Mouse (Mus musculus) Muller cell, postnatal 12 days (primary cell): ENCODE data around the gene Sirt7.
A peak's percentile ranks its signal among the peaks of the same experiment; 100 is the strongest.

Experiments
- DNase-seq: peaks from one replicate; pipeline ENCODE4 v3.0.0-alpha.2; 2015; ENCODE audit errors: inconsistent ontology term

Gene Sirt7

DNA sequence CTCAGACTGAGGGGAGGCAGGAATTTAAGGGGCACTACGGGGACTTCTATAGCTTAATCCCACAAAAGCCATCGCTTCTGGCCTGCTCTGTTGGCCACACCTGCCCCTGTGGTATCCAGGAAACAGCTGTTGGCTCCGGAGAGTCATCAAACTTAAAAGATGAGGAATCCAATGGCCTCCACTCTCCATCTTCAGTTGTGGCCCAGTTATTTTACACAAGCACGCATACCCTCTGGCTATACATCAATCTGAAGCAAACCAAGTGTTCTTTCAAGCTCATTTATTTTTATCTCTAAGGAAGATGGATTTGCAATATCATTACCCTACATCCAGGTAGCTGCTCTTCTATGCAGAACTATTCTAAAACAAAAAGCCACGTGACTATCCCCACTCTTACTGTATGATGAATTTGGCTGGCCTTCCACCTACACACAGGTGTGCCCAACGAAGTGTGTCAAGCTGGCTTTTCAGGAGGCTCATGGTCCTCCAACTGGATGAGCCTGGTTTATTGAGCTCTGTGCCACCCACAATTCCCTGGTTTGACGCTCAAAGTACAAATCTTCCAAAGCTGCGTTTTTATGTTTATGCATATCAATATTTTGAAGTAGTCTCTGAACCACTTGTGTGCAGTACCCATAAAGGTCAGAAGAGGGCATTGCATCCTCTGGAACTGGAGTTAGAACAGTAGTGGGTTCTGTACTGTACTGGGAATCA lies 42.6 kb downstream of the Sirt7 start:
- no peak for DNase-seq

GRCm38 (mm10) chr11:120581490-120582267 lies 43.4 kb downstream of the Sirt7 start, which contains the start of gene Arhgdia:
Gene Arhgdia, minus strand, starts transcription at chr11:120581624.
- DNase-seq = peak; percentile 88

- DNase-seq = peak; percentile 40
Measured at GRCm38 (mm10) chr11:120580871-120581331, 44.1 kb downstream of the Sirt7 start.

GRCm38 (mm10) chr11:120580190-120580589 lies 44.9 kb downstream of the Sirt7 start:
- peak; percentile 12 for DNase-seq

- DNase-seq = peak; percentile 41
Measured at GRCm38 (mm10) chr11:120579316-120580107, 45.5 kb downstream of the Sirt7 start.

DNA sequence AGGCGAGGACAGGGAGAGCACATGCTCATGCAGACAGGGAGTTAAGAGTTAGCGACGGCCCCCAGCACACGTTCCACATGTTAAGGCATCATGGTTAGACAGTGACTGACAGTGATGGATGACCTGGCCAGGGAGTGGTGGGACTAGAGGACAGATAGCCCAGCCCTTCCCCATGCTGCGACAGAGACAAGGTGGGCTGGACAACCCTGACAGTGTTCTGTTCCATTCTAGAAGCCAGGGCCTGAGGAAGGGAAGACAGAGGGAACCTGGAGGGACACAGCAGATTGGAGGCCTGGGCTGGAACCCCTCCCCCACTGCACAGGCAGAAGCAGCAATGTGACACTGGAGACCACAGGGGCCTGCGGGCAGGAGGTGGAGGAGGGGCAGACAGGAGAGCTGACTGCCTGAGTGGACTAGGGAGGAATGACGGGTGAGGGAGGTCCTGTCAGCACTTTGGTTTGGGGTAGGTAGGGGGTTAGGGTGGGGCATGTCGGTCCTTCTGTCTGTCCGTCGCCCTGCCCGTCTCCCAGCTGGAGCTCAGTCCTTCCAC lies 46.3 kb downstream of the Sirt7 start:
- no peak for DNase-seq

DNA sequence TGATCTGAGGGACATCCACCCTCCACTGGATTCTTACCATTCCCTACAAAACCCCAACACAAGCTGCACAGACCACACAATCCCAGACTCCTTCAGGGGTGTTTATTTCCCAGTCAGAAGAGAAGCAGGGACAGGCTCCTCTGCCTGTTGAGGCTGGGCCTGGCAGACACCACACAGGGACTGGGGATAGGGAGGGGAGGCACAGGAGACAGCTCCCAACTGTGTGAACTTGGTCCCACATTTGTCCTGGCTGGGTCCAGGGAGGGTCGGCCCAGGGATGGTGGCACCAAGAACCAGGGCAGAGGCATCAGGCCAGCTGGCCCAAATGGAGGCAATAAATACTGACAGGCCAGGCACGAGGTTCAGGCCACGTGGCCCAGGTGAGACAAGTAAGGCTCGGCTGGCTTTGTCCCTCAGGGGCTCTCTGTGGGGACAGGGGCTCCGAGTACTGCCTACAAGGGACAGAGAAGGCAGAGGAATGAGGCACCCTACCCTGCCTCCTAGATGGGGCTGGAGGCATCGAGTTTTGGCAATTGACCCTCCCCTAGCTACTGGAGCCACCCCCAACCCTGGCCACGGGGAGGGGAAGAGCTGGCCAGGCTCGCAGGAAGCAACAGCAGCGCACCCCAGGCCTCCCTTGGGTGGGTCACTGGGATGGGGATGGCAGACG lies 46.9 kb downstream of the Sirt7 start:
- DNase-seq = no peak

DNA sequence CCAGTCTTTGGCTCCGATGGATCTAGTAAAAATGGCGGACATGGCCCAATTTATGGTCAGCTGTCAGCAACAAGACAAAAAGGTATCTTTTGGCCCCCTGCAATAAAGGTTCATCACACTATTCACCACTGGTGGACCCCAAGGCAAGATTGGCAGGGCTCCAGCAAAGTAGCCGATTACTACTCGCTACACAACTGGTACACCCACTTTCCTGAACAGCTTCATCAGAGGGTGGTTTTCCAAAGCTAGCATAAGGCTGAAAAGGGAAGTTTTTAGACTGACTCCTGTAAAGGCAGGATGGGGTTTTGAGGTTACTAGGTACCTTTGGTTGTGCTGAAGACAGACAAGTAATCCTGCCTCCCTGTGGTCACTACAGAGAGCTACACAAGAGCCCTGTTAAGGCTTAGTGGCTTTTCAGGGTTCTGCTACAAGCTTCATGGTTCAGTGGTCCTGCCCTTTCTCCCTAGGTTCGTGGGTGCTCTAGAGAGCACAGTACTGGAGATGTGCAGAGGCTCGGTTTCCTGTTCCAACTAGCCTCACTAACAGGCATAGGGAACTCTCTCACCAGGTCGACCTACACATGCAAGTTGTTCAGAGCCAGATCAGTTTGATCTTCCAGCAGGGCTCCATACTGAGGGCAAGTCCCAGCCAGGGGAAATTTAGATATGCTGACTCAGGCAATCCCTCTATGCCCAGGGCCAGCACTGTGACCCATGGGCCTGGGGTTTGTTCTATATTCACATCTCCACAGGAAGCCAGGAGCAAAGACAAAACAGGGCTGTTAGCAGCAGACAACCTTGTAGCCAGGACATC lies 47.6 kb downstream of the Sirt7 start:
- DNase-seq = no peak

DNA sequence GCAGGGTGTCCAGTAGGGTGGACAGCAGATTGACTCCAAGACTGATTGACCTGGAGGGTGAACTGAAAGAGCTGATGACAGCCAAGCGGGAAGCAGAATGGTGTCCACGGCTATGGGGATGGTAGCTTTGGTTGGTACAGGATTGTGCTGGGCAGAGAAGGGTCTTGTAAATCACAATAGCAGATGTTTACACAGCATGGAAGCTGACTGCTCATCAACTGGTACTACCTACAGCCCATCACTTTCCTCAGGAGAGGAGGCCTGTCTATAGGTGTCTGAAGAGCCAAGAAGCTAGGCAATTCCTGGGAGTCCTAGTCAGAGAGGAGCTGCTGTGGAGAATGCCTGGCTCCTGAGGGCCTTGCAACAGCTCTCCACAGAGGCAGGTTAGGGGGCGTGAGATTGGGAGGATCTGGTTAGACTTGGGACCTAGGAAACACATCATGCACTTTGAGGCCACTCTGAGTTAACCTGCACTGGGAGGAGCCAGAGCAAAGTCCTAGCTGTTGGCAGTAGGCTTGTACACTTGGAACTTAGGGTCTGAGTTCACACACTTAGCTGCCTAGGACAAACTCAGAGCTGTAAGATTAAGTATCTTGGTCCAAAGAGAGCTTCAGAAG lies 48.6 kb downstream of the Sirt7 start:
- no peak for DNase-seq

DNA sequence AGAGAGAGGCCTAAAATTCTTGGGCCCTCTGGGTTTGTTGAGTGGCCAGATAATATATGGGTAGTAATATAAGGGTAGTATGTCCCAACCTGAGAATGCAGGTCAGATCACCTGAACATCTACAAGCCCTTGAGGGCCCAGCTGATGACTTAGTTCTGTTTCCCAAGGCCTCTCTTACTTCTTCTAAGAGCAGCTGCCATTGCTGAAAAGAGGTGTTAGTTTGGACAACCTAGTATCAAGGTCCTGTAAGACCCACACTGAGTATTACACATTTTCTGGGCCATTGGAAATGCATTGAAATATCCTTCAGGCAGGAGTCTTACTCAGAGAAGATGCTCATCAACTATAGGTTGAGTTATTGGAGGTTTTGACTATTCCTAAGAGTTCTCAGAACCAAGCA lies 49.1 kb downstream of the Sirt7 start:
- DNase-seq = no peak

DNA sequence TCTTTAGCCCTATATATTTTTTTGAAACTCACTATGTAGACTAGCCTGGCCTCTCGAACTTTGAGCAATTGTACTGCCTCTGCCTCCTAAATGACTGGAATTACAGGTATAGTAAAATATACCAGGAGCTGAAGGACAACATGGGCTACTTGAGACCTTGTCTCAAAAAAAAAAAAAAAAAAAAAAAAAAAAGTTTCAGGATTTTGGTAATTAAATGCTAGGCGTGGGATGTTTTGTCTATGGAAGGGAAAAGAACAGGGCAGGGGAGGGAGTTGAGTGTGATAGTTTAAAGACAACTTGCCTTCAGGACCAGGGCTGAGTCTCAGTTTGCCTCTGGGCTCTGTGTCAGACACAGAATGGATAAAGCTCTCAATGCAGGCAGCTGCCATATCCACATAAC lies 50.0 kb downstream of the Sirt7 start:
- no peak for DNase-seq

GRCm38 (mm10) chr11:120574278-120574600 lies 50.8 kb downstream of the Sirt7 start:
- peak; percentile 9 for DNase-seq

GRCm38 (mm10) chr11:120573585-120574277 lies 51.3 kb downstream of the Sirt7 start:
- DNase-seq = no peak

- peak; percentile 100 for DNase-seq
Measured at GRCm38 (mm10) chr11:120572752-120573584, 52.1 kb downstream of the Sirt7 start, which contains the start of gene P4hb. Gene P4hb, minus strand, starts transcription at chr11:120573253.

GRCm38 (mm10) chr11:120572417-120572751 lies 52.7 kb downstream of the Sirt7 start:
- DNase-seq = no peak

DNA sequence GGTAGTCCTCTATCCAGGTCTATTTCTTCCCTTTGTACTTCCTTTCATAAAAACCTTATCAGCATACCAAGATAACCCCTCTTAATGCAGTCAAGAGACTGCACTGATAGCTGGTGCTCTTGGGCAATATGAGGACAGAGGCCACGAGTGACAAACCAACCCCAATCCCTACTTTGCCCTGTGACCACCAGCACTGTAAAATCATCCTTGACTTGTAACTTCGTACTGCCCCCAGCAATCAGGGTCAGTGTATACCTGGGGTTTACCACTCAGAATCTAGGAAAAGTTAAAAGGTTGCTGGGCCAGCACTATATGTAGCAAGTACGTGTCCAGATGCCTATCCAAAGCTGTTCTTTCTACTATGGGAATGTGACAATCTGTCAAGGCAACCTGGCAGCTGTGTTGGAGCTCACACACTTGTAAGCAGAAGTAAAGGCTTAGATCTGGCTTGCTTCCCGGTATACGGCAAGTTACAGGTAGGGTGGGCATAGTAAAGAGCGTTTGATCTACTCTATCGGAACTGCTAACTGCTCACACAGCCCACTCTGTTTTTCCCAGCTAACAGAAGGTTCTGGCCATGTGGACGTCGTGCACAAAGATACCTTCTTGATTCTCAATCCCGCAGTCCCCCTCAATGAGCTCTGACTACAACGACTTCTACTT lies 53.2 kb downstream of the Sirt7 start:
- DNase-seq = peak; percentile 6

- no peak for DNase-seq
Measured at GRCm38 (mm10) chr11:120571122-120571521, 53.9 kb downstream of the Sirt7 start.
